Mouse (Mus musculus) forebrain, embryonic 13.5 days (tissue): ENCODE measurements at regions not wholly inside any gene's neighbourhood (a gene's known extent, or its start where the extent isn't known, plus 50 kb on each side); places are given as distances from the start of the nearest gene placed in this dataset.
A peak's percentile ranks its signal among the peaks of the same experiment; 100 is the strongest.

Source experiments
- ATAC-seq: fragments of 200-750 bp; cut with Nextera tagmentation; 2 replicates; pipeline ENCODE4 v1.8.0; 2017
- H3K27ac ChIP-seq: fragments of 300-500 bp; sonication (generic); 2 replicates; pipeline ENCODE4 v1.5.1; 2015; ENCODE audit warnings: inconsistent platforms, mild to moderate bottlenecking, moderate library complexity
- H3K27me3 ChIP-seq: fragments of 300-500 bp; sonication (generic); 2 replicates; pipeline ENCODE4 v1.6.1; 2015; ENCODE audit warnings: mild to moderate bottlenecking, inconsistent platforms
- H3K36me3 ChIP-seq: fragments of 300-500 bp; sonication (generic); 2 replicates; pipeline ENCODE4 v1.6.1; 2015; ENCODE audit warnings: mild to moderate bottlenecking, inconsistent platforms; ENCODE audit not compliant: poor library complexity, severe bottlenecking
- H3K4me1 ChIP-seq: fragments of 300-500 bp; sonication (generic); 2 replicates; pipeline ENCODE4 v1.6.1; 2015; ENCODE audit warnings: inconsistent platforms
- H3K4me2 ChIP-seq: fragments of 300-500 bp; sonication (generic); 2 replicates; pipeline ENCODE4 v1.6.1; 2015; ENCODE audit warnings: inconsistent platforms, mild to moderate bottlenecking, moderate library complexity
- H3K4me3 ChIP-seq: fragments of 300-500 bp; sonication (generic); 2 replicates; pipeline ENCODE4 v1.5.1; 2015; ENCODE audit warnings: mild to moderate bottlenecking, inconsistent platforms
- H3K9ac ChIP-seq: fragments of 300-500 bp; sonication (generic); 2 replicates; pipeline ENCODE4 v1.6.1; 2015; ENCODE audit warnings: mild to moderate bottlenecking, inconsistent platforms
- H3K9me3 ChIP-seq: fragments of 300-500 bp; sonication (generic); replicated peaks from 2 replicates; pipeline ENCODE4 v1.6.1; 2016; ENCODE audit warnings: inconsistent platforms
- WGBS: fragments of 180-500 bp; shearing (Covaris S2); methylation state at CpG from one replicate; pipeline ENCODE4 v1.1.7; 2015; 5-methylcytosine and 5-hydroxymethylcytosine counted together

DNA sequence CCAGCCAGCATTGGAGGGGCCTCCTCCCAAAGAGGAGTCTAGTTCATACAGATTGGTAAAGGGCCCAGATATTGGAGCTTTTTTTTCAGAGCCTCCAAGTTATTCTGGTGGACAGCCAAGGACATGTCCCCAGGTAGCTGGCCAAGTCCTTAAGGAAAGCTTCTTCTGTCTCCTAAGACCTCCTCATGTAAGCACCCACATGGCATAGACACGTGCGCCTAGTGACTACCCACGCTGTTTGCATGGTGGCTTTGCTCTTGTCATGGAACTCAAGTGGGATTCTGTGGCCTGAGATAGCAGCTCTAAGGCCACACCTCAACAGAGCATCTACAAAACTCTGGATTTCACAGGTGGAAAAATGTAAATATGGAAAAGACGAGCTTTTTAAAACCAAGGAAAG is 332.0 kb downstream of the Foxo1 start:
- WGBS = 89% methylated on average over 4 of the region's 4 CpGs

DNA sequence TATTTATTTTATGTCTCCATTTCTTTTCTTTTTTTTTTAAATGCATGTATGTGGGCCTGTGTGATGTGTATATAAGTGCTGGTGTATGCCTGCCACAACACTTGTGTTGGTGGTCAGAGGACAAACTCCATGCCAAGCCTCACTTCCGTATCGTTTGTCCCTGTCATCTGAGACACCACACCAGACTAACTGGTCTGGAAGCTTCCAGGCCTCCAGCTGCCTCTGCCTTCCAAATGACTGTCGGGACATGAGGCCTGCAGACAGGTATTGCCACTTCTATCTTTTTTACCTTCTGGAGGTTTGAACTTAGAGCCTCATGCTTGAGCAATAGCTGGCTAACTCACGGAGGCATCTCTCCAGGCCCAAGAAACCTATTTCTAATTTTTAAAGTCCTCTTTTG is 318.3 kb downstream of the Foxo1 start:
- H3K9me3 ChIP-seq = no peaks in the 10 kb centered on the region
- H3K4me2 ChIP-seq = no peak overlapping the region
- WGBS = 94% methylated on average over 4 of the region's 4 CpGs
- no peaks in the 10 kb centered on the region for H3K4me1 ChIP-seq
- no peak overlapping the region for H3K27ac ChIP-seq
- H3K36me3 ChIP-seq = no peaks in the 10 kb centered on the region
- no peaks in the 10 kb centered on the region for H3K27me3 ChIP-seq
- no peak for ATAC-seq
- H3K9ac ChIP-seq = no peak overlapping the region
- no peak overlapping the region for H3K4me3 ChIP-seq

More for the DNA sequence above, 332.0 kb downstream of the Foxo1 start:
- H3K27ac ChIP-seq = no peak overlapping the region
- H3K36me3 ChIP-seq = no peaks in the 10 kb centered on the region
- no peak overlapping the region for H3K4me3 ChIP-seq
- no peak overlapping the region for H3K4me2 ChIP-seq
- no peaks in the 10 kb centered on the region for H3K9me3 ChIP-seq
- H3K9ac ChIP-seq = no peak overlapping the region
- H3K27me3 ChIP-seq = no peaks in the 10 kb centered on the region
- ATAC-seq = no peak
- H3K4me1 ChIP-seq = peaks cover 8% of the 10 kb centered on the region

- no peaks in the 10 kb centered on the region for H3K27me3 ChIP-seq
- H3K4me1 ChIP-seq = peaks cover 12% of the 10 kb centered on the region
- no peak for ATAC-seq
- no peak overlapping the region for H3K9ac ChIP-seq
- no peaks in the 10 kb centered on the region for H3K36me3 ChIP-seq
- WGBS = 76% methylated on average over 3 of the region's 3 CpGs
- no peak overlapping the region for H3K4me2 ChIP-seq
- no peaks in the 10 kb centered on the region for H3K9me3 ChIP-seq
- no peak overlapping the region for H3K4me3 ChIP-seq
- H3K27ac ChIP-seq = no peak overlapping the region
These were observed 311.8 kb downstream of the Foxo1 start for GRCm38 (mm10) chr3:52579917-52580316.

DNA sequence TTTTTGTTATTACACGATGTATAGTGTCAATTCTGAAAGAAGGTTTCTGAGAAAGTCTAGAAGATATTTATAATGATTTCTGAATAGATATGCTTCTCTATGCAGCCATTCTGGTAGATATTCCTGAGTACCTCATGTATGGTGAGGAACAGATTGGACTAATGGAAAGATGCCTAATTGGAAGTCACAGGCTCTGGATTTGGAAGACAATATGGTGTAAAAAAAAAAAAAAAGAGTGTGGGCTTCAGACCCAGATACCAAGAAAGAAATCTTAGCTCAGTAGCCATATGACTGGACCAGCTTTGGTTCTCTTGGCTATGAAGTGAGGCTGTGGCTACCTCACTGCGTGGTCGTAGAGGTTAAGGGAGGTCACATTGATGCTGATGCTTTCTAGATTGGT is 311.0 kb downstream of the Foxo1 start:
- Histone ChIP-seq H3K4me2 (no peak overlapping the region), H3K27me3 (no peaks in the 10 kb centered on the region), H3K4me1 (peaks cover 12% of the 10 kb centered on the region), H3K4me3 (no peak overlapping the region), H3K9ac (no peak overlapping the region), H3K9me3 (no peaks in the 10 kb centered on the region), H3K36me3 (no peaks in the 10 kb centered on the region), H3K27ac (no peak overlapping the region)
- WGBS = 92% methylated on average over 3 of the region's 3 CpGs
- no peak for ATAC-seq

DNA sequence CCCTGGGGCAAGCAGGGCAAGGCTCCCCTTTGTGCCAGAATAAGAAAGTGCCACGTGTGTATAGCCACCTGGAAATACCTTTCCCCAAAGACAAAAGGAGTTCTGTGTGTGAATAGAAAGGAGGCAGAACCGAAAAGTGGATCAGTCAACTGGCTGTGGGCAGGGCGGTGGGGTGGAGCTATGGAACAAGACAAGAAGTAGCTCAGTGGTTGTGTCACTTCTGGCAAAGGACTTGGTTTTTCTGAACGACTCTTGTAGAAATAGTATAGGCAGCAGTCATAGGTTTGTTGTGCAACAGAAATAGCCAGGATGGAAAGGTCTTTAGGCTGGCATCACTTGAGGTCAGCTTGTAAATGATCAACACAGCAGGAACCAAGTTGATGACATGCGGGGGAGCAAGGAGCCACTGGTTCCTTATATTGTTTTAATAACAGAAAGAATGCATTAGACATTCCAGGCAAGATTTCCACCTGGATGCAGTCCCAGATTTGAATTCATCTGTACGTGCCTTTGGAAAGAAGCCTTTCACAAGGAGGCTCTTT is 308.6 kb downstream of the Foxo1 start:
- Histone ChIP-seq H3K4me3 (no peak overlapping the region), H3K9me3 (no peaks in the 10 kb centered on the region), H3K4me1 (peaks cover 12% of the 10 kb centered on the region), H3K36me3 (no peaks in the 10 kb centered on the region), H3K27ac (no peak overlapping the region), H3K27me3 (no peaks in the 10 kb centered on the region), H3K9ac (no peak overlapping the region), H3K4me2 (no peak overlapping the region)
- ATAC-seq = no peak
- WGBS = 57% methylated on average over 6 of the region's 6 CpGs

DNA sequence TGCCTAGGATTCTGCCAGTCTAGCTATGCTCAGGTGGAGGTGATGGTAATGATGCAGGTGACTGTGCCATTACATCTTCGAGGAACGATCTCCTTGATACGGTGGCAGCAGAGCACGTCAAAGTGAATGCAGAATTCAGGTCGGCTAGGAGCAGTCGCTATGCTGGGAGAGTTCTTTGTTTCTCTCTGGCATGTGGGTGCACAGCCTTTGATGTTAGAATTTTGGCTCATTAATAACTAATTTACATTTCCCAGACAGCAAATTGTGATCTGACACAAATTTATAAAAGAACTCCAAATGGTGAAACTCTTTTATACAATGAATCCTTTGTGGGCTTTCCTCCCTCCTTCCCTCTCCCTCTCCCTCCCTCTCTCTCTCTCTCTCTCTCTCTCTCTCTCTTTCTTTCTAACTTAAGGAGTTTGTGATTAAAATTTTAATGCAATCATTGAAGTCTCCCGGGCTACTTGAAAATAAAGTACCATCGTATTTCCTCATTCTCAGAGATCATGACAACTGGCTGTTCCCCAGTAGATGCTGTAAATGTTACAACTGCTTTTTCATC is 307.2 kb downstream of the Foxo1 start:
- peak; percentile 82 for ATAC-seq
- no peak overlapping the region for H3K4me2 ChIP-seq
- H3K27me3 ChIP-seq = no peaks in the 10 kb centered on the region
- H3K27ac ChIP-seq = no peak overlapping the region
- H3K9ac ChIP-seq = no peak overlapping the region
- no peaks in the 10 kb centered on the region for H3K36me3 ChIP-seq
- 24% methylated on average over 8 of the region's 8 CpGs for WGBS
- H3K4me3 ChIP-seq = no peak overlapping the region
- H3K4me1 ChIP-seq = peaks cover 12% of the 10 kb centered on the region
- H3K9me3 ChIP-seq = no peaks in the 10 kb centered on the region

GRCm38 (mm10) chr3:52574341-52574740 is 306.2 kb downstream of the Foxo1 start:
- Histone ChIP-seq H3K9me3 (no peaks in the 10 kb centered on the region), H3K4me1 (peaks cover 12% of the 10 kb centered on the region), H3K4me3 (no peak overlapping the region), H3K36me3 (no peaks in the 10 kb centered on the region), H3K4me2 (no peak overlapping the region), H3K9ac (no peak overlapping the region), H3K27me3 (no peaks in the 10 kb centered on the region), H3K27ac (no peak overlapping the region)
- 92% methylated on average over 6 of the region's 6 CpGs for WGBS
- ATAC-seq = no peak

GRCm38 (mm10) chr3:52573806-52574205 is 305.7 kb downstream of the Foxo1 start:
- Histone ChIP-seq H3K27me3 (no peaks in the 10 kb centered on the region), H3K9me3 (no peaks in the 10 kb centered on the region), H3K4me3 (no peak overlapping the region), H3K9ac (no peak overlapping the region), H3K4me1 (peaks cover 12% of the 10 kb centered on the region), H3K27ac (no peak overlapping the region), H3K4me2 (no peak overlapping the region), H3K36me3 (no peaks in the 10 kb centered on the region)
- WGBS = 93% methylated on average over 6 of the region's 6 CpGs
- no peak for ATAC-seq

DNA sequence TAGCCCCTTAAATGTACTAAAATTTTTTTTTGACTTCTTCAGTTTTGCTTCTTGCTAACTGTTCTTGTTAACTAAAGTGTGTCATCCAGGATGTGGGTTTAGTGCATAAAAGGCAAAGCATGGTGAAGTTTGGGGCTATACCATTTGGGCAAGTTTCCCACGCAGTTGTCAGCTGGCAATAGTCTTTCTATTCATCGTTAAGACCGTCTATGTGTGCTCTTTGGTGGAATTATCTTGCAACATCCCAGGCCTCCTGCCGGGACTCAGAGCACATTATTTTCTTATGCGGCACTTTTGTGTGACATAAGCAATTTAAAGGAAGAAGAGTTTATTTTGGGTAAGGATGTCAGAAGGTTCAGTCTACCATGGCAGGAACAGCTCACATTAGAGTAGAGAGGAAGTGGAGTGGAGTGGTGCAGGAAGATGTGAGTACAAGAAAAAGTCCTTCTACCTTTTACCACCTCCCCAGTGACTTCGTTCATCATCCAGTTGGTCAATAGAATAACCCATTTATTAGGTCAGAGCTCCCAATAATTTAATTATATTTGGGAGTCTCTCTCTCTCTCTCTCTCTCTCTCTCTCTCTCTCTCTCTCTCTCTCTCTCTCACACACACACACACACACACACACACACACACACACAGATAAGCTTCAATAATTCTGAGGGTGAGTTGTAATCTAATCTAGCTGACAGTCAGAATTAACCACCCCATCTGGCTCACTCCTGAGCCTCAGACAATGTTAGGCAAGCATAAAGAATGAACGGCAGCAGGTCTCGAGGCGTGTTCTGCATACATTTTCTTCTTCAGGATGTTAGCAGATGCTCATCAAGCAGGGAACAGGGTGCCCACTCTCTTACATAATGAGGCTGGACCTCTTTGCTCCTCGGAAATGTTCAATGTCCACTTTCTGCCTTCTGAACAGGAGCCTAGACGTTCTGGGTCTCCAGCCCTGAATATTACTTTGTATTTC is 304.7 kb downstream of the Foxo1 start:
- Histone ChIP-seq H3K27me3 (no peaks in the 10 kb centered on the region), H3K27ac (no peak overlapping the region), H3K9me3 (no peaks in the 10 kb centered on the region), H3K9ac (no peak overlapping the region), H3K36me3 (no peaks in the 10 kb centered on the region), H3K4me1 (peaks cover 12% of the 10 kb centered on the region), H3K4me2 (no peak overlapping the region), H3K4me3 (no peak overlapping the region)
- WGBS = 78% methylated on average over 11 of the region's 11 CpGs
- ATAC-seq = 0 out of 2 replicates have a peak, but pooled peaks have one; percentile 33

GRCm38 (mm10) chr3:52567606-52568372 is 299.7 kb downstream of the Foxo1 start:
- Histone ChIP-seq H3K4me1 (no peaks in the 10 kb centered on the region), H3K27me3 (no peaks in the 10 kb centered on the region), H3K9ac (no peak overlapping the region), H3K36me3 (no peaks in the 10 kb centered on the region), H3K4me3 (no peak overlapping the region), H3K4me2 (no peak overlapping the region), H3K27ac (no peak overlapping the region), H3K9me3 (no peaks in the 10 kb centered on the region)
- no peak for ATAC-seq
- 88% methylated on average over 9 of the region's 9 CpGs for WGBS

DNA sequence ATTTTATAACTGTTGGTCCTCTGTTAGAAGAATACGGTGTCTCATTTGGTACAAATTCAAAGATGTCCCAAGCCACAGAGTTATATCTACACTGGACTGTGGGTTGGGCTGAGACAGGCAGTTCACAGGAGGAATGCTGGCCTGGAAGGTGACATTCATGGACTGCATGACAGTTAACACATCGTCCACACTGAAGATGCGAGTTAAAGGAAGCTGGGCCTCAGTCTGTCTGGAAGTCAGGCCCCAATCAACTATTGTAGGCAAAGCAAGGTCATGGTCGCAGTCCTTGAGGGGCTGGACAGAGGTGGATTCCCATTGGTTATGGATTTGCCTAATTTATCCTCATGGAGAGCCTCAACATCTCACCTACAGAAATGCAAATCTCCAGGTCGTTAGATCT is 295.5 kb downstream of the Foxo1 start:
- Histone ChIP-seq H3K4me1 (no peaks in the 10 kb centered on the region), H3K9ac (no peak overlapping the region), H3K27me3 (no peaks in the 10 kb centered on the region), H3K27ac (no peak overlapping the region), H3K4me3 (no peak overlapping the region), H3K36me3 (no peaks in the 10 kb centered on the region), H3K4me2 (no peak overlapping the region), H3K9me3 (no peaks in the 10 kb centered on the region)
- WGBS = 69% methylated on average over 5 of the region's 5 CpGs
- ATAC-seq = no peak

DNA sequence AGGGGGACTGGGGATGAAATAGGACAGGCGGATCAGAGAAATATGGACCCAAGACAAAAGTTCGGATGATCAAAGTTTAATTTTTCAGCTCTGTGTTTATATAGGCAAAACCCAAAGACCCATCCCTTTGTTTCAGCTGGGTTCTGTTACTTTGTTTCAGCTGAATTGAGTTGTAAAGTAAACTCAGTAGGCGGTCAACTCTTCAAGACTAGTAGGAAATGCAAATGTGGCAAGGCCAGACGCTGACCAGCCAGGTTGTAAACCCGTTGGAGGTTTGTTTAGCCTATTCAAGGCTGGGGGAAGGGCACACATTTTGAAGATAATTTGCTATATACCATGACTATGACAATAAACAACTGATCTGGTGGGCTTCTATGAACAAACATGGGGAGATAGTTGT is 294.7 kb downstream of the Foxo1 start:
- no peak overlapping the region for H3K4me2 ChIP-seq
- 43% methylated on average over 5 of the region's 5 CpGs for WGBS
- no peak for ATAC-seq
- no peaks in the 10 kb centered on the region for H3K4me1 ChIP-seq
- no peaks in the 10 kb centered on the region for H3K27me3 ChIP-seq
- H3K9ac ChIP-seq = no peak overlapping the region
- no peaks in the 10 kb centered on the region for H3K36me3 ChIP-seq
- H3K4me3 ChIP-seq = no peak overlapping the region
- no peaks in the 10 kb centered on the region for H3K9me3 ChIP-seq
- no peak overlapping the region for H3K27ac ChIP-seq
